Mouse (Mus musculus): ENCODE measurements around the gene Trmt112. TPM values are rescaled to one million over a fixed set of nuclear protein-coding genes. Genes with fewer than 3 reads are reported as not detected.
"Not testable (repeated sequence)": the region's sequence is repeated elsewhere in the genome, so short reads cannot be mapped to it uniquely, and the experiment has no call there.

Gene Trmt112
- total and polyA plus RNA-seq, 3 experiments, result 32.0 to 67.9 (median 38.5) TPM

DNA sequence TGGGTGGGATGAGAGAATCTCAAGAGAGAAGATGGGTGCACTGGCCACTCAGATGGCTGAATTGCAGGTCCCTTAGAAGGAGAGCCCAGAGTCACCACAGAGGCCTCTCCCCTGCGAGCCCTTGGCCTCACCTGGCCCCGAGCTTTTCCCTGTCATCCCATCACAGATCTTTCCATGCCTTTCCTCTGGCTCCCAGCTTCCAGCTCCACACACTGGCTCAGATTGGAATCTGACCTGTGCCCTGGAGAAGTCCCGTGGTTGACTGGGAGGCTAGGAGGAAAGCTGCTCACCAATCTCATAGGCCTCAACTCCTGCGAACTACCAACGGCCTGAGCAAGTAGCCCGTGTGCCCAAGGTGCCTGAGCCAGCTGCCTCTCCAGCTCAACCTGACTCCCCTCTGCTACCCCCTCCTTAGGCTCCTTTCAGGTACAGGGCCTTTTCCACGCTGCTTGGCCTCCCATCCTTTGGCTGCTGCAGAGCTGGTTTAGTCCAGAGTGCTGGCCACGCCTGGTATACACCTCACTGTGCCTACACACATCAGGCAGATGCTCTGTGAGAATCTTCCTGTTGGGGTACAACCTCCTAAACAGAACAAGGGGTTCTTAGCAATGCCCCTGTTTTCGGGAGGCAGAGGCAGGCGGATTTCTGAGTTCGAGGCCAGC is 3.9 kb upstream of the Trmt112 start:
- Histone ChIP-seq H3K4me3 (no peak overlapping the region), H3K4me1 (ENCODE audit: control insufficient read depth, insufficient read depth, low read length) (peaks cover 7% of the 10 kb centered on the region), H3K79me2 (replicated peaks; ENCODE audit: control insufficient read depth, insufficient read depth, low read length) (no peaks in the 10 kb centered on the region; the same call in 1 of the 2 replicates), H3K27ac (no peak overlapping the region), H3K9ac (ENCODE audit: low read depth, low read length) (no peak overlapping the region), H3K36me3 (ENCODE audit: control insufficient read depth, insufficient read depth, low read length) (no peaks in the 10 kb centered on the region), H3K27me3 (ENCODE audit: control insufficient read depth, insufficient read depth, low read length) (no peaks in the 10 kb centered on the region)
- WGBS, result 92% methylated on average over 11 of the region's 11 CpGs
- TF ChIP-seq EP300 (IDR thresholded peaks at IDR 0.05; ENCODE audit: insufficient read depth, low read depth, low read length) (no peak), CTCF (IDR thresholded peaks at IDR 0.05) (no peak), POLR2A (IDR thresholded peaks at IDR 0.05; ENCODE audit: insufficient read depth, low read depth, low read length) (no peak)
- intact Hi-C loops (cut with DNase I), result no loop called here
- peak in 1 of 2 experiments; percentile 2 for DNase-seq

DNA sequence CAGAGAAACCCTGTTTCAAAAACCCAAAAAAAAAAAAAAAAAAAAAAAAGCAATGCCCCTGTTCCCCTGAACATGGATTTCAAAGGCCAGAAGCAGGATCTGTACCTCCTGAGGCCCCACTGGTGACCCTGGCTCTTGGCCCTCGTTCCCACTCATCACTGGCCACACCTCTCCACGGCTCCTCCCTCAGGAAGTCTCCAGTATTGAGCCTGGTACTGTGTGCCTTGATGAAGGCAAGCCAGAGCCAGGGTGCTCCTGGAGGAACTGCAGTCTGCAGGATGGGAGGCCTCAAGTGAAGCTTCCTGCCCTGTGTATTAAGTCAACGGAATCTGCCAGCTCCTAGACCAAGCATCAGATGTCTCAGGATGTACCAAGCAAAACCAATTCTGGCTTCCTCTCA is 3.3 kb upstream of the Trmt112 start:
- no peak for DNase-seq
- no peak overlapping the region for H3K4me3 ChIP-seq
- H3K9ac ChIP-seq (ENCODE audit: low read depth, low read length), result no peak overlapping the region
- TF ChIP-seq CTCF (IDR thresholded peaks at IDR 0.05) (no peak), EP300 (IDR thresholded peaks at IDR 0.05; ENCODE audit: insufficient read depth, low read depth, low read length) (no peak), POLR2A (IDR thresholded peaks at IDR 0.05; ENCODE audit: insufficient read depth, low read depth, low read length) (no peak)
- H3K27me3 ChIP-seq (ENCODE audit: control insufficient read depth, insufficient read depth, low read length), result no peaks in the 10 kb centered on the region
- no peak overlapping the region for H3K27ac ChIP-seq
- H3K36me3 ChIP-seq (ENCODE audit: control insufficient read depth, insufficient read depth, low read length), result no peaks in the 10 kb centered on the region
- H3K4me1 ChIP-seq (ENCODE audit: control insufficient read depth, insufficient read depth, low read length), result peaks cover 7% of the 10 kb centered on the region
- WGBS, result 63% methylated on average over 3 of the region's 3 CpGs
- intact Hi-C loops (cut with DNase I), result no loop called here
- no peaks in the 10 kb centered on the region; the same call in 1 of the 2 replicates for H3K79me2 ChIP-seq (replicated peaks; ENCODE audit: control insufficient read depth, insufficient read depth, low read length)

DNA sequence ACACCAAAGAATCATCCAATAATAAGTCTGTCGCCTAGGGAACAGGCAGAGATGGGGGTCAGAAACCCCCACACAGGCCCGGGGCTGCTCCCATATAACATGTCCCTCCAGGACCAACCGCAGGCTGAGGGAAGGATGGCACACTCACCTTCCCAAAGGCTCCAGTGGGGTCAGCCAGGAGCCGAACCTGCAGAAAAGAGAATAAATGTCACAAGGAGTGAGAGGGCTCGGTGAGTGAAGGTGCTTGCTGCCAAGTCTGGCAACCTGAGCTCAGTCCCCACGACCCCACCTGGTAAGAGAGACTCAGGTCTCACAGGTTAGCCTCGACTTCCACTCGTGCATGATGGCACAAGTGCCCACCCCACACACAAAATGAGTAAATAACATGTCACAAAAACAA is 2.4 kb upstream of the Trmt112 start:
- TF ChIP-seq CTCF (IDR thresholded peaks at IDR 0.05) (no peak), EP300 (IDR thresholded peaks at IDR 0.05; ENCODE audit: insufficient read depth, low read depth, low read length) (no peak), POLR2A (IDR thresholded peaks at IDR 0.05; ENCODE audit: insufficient read depth, low read depth, low read length) (no peak)
- peaks cover 7% of the 10 kb centered on the region for H3K4me1 ChIP-seq (ENCODE audit: control insufficient read depth, insufficient read depth, low read length)
- intact Hi-C loops (cut with DNase I), result no loop called here
- H3K36me3 ChIP-seq (ENCODE audit: control insufficient read depth, insufficient read depth, low read length), result no peaks in the 10 kb centered on the region
- WGBS, result 90% methylated on average over 8 of the region's 8 CpGs
- H3K79me2 ChIP-seq (replicated peaks; ENCODE audit: control insufficient read depth, insufficient read depth, low read length), result no peaks in the 10 kb centered on the region; the same call in 1 of the 2 replicates
- no peak for DNase-seq
- H3K4me3 ChIP-seq, result no peak overlapping the region
- no peak overlapping the region for H3K27ac ChIP-seq
- no peak overlapping the region for H3K9ac ChIP-seq (ENCODE audit: low read depth, low read length)
- H3K27me3 ChIP-seq (ENCODE audit: control insufficient read depth, insufficient read depth, low read length), result no peaks in the 10 kb centered on the region

DNA sequence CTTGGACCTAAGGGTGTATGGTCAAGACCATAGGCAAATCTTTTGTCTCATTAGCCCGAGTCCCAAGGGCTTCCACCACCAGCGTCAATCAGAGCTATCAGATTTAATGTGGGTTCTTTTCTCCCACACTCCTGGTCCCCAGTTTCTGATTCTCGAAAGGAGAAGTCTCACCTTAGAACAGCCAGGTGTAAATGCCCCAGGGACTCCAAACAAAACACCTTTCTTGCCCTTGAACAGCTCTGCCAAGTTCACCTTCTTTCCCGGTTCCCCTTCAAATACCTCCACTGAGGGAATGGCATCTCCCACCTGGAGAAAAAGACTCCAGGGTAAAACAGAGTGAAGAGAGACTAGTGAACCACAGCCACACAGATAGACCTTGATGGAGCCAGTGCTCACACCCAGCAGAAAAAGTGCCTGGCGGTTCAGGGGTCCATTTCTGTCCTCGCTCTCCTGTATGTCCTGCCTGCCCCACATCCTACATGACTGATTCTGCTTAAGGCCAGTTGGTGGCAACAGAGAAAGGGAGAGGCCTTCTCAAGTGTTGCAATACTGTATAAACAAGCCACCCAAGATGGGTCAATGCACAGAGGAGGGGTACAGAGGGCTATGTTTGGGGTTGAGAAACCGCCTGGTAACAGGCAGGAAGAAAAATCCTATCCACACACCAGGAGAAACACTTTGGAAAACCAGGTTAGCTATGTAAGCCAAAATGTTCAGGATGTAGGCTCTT is 1.5 kb upstream of the Trmt112 start:
- no peak for DNase-seq
- no peak overlapping the region for H3K9ac ChIP-seq (ENCODE audit: low read depth, low read length)
- H3K27ac ChIP-seq, result no peak overlapping the region
- H3K79me2 ChIP-seq (replicated peaks; ENCODE audit: control insufficient read depth, insufficient read depth, low read length), result no peaks in the 10 kb centered on the region; the same call in 1 of the 2 replicates
- intact Hi-C loops (cut with DNase I), result loop anchor here (2.0 kb wide), 1 partner anchor 69 kb away; no protein-coding TSS in a partner anchor
- no peaks in the 10 kb centered on the region for H3K27me3 ChIP-seq (ENCODE audit: control insufficient read depth, insufficient read depth, low read length)
- no peak for TF ChIP-seq EP300 (IDR thresholded peaks at IDR 0.05; ENCODE audit: insufficient read depth, low read depth, low read length)
- H3K36me3 ChIP-seq (ENCODE audit: control insufficient read depth, insufficient read depth, low read length), result no peaks in the 10 kb centered on the region
- peak overlapping the region; percentile 84 for H3K4me3 ChIP-seq
- 77% methylated on average over 7 of the region's 7 CpGs for WGBS
- H3K4me1 ChIP-seq (ENCODE audit: control insufficient read depth, insufficient read depth, low read length), result peaks cover 7% of the 10 kb centered on the region

DNA sequence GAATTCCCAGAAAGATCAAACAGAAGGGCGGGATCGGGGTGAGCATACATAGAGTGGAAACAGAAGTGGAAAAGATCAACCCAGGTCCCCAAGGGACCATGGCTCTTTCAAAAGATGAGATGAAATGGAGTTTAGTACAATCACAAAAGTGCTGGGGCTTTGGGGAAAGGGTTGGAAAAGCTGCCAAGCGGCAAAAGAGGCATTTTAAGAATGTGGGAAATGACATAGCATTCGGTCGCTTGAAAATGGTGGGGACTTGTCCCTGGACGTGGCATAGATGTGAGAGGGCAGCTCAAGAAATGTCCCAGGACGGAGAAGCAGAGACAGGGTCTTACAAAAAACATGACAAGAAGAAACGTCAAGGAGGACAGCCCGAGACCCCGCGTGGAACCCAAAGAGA is 477 bp upstream of the Trmt112 start:
- no peak for DNase-seq
- Histone ChIP-seq H3K79me2 (replicated peaks; ENCODE audit: control insufficient read depth, insufficient read depth, low read length) (no peaks in the 10 kb centered on the region; the same call in 1 of the 2 replicates), H3K36me3 (ENCODE audit: control insufficient read depth, insufficient read depth, low read length) (no peaks in the 10 kb centered on the region), H3K27ac (peak overlapping the region; percentile 99), H3K4me1 (ENCODE audit: control insufficient read depth, insufficient read depth, low read length) (peaks cover 7% of the 10 kb centered on the region), H3K4me3 (peak overlapping the region; percentile 84), H3K9ac (ENCODE audit: low read depth, low read length) (peak overlapping the region; percentile 66), H3K27me3 (ENCODE audit: control insufficient read depth, insufficient read depth, low read length) (no peaks in the 10 kb centered on the region)
- intact Hi-C loops (cut with DNase I), result loop anchor here (1.0 to 2.0 kb wide), 2 partner anchors 11 to 70 kb away; no protein-coding TSS in a partner anchor
- WGBS, result 3% methylated on average over 11 of the region's 11 CpGs
- no peak for TF ChIP-seq EP300 (IDR thresholded peaks at IDR 0.05; ENCODE audit: insufficient read depth, low read depth, low read length)
- TF ChIP-seq POLR2A (IDR thresholded peaks at IDR 0.05; ENCODE audit: insufficient read depth, low read depth, low read length), result no peak
- no peak for TF ChIP-seq CTCF (IDR thresholded peaks at IDR 0.05)

DNA sequence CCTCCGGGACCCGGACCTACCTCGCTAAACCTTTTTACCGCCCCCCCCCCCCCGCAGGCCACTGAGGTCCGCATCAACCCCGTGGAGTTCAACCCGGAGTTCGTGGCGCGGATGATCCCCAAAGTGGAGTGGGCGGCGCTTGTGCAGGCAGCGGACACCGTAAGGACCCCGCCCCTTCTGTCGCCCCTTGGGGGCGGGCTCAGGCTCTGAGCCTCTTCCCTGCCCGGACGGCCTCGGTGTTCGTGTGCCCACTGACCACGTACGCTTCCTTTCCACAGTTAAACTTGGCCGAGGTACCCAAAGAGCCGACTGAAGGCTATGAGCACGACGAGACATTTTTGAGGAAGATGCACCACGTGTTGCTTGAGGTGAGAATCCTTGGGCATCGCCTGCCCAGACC is 808 bp downstream of the Trmt112 start:
- Histone ChIP-seq H3K9ac (ENCODE audit: low read depth, low read length) (peak overlapping the region; percentile 64), H3K27ac (peak overlapping the region; percentile 99), H3K4me3 (peak overlapping the region; percentile 84)
- H3K27me3 ChIP-seq (ENCODE audit: control insufficient read depth, insufficient read depth, low read length); H3K4me1 ChIP-seq (ENCODE audit: control insufficient read depth, insufficient read depth, low read length); intact Hi-C loops (cut with DNase I); H3K36me3 ChIP-seq (ENCODE audit: control insufficient read depth, insufficient read depth, low read length); H3K79me2 ChIP-seq (replicated peaks; ENCODE audit: control insufficient read depth, insufficient read depth, low read length); DNase-seq: not testable (repeated sequence)
- under 1% methylated on average over 30 of the region's 30 CpGs for WGBS

Data from heart, adult 2 months (tissue).